Mouse (Mus musculus) gastrocnemius, postnatal 10 days (tissue): ENCODE measurements around the gene Oas1e. TPM values are rescaled to one million over a fixed set of nuclear protein-coding genes. Genes with fewer than 3 reads are reported as not detected.
A peak's percentile ranks its signal among the peaks of the same experiment; 100 is the strongest.
"Not testable (repeated sequence)": the region's sequence is repeated elsewhere in the genome, so short reads cannot be mapped to it uniquely, and the experiment has no call there.

Experiments used
- DNase-seq: peaks from one replicate; pipeline ENCODE4 v3.0.0; 2021; ENCODE audit warnings: mixed read lengths
- long read RNA-seq, 2 experiments: library from polyadenylated mRNA; stranded (forward); transcript quantifications; one replicate each; pipeline ENCODE4 v2.0.0; 2021
- total RNA-seq, 2 experiments: library from RNA; stranded (reverse); gene quantifications; 2 replicates each; pipeline ENCODE4 v1.2.3; 2021

Gene Oas1e
- not detected for total RNA-seq
- long read RNA-seq, experiment 1, result 0 reads
- long read RNA-seq, experiment 2, result 0 reads

GRCm38 (mm10) chr5:120795480-120796034 is at the start of gene Oas1e:
Gene Oas1e (minus strand): TSS chr5:120795530.
- DNase-seq, result not testable (repeated sequence)

DNA sequence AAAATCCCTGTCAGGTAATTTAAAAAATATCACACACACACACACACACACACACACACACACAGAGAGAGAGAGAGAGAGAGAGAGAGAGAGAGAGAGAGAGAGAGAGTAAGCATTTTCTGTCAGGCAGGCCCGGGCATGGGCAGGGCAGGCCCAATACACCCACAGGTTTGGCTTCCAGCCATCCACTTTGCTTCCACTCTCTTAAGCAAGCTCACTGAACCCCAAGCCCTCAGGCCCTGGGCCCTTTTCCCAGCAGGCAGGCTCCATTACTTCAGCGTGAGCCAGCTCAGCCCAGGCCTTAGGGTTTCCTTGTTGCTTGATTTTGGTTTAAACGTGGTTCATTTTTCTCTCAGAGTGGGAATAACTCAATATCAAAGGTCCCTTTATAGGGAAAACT is 49.4 kb upstream of the Oas1e start:
- DNase-seq, result no peak

GRCm38 (mm10) chr5:120836731-120837585 is 41.6 kb upstream of the Oas1e start:
- peak; percentile 32 for DNase-seq

GRCm38 (mm10) chr5:120833335-120834280 is 38.3 kb upstream of the Oas1e start:
- no peak for DNase-seq

DNA sequence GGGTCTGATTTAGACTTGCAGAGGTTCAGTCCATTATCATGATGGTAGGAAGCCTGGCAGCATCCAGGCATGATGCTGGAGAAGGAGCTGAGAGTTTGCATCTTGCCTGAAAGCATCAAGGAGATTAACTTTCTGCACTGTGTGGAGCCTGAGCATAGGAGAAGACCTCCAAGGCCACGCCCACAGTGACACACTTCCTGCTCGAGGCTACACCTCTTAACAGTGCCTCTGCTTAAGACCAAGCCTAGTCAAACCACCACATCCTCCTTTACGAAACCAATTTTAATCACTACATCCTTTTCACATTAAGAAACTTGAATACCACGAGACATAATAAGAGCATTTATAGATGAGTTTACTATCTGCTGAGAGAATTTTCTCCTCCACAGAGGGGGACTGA is 35.7 kb upstream of the Oas1e start:
- DNase-seq, result no peak

- DNase-seq, result no peak
These were observed 23.7 kb upstream of the Oas1e start for GRCm38 (mm10) chr5:120818999-120819398.

- DNase-seq, result no peak
These were observed 20.6 kb upstream of the Oas1e start for GRCm38 (mm10) chr5:120815949-120816348.

DNA sequence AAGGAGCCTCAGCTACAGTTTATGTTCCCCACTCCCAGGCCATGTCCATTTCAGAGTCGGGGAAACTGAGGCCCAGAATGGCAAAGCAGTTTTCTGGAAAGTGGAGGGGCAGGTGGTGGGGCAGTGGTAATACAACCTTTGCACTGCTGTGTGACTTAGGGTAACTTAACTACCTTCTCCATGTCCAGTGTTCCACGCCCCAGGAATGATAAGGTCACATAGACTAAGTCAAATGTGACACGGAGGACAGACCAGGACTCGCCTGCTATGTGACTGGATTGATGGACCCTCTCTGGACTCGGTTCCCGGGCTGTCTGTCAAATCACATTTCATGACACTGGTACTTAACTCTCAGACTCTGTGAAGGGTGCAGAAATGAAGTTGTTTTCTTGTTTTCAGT is 17.7 kb upstream of the Oas1e start:
- no peak for DNase-seq

DNA sequence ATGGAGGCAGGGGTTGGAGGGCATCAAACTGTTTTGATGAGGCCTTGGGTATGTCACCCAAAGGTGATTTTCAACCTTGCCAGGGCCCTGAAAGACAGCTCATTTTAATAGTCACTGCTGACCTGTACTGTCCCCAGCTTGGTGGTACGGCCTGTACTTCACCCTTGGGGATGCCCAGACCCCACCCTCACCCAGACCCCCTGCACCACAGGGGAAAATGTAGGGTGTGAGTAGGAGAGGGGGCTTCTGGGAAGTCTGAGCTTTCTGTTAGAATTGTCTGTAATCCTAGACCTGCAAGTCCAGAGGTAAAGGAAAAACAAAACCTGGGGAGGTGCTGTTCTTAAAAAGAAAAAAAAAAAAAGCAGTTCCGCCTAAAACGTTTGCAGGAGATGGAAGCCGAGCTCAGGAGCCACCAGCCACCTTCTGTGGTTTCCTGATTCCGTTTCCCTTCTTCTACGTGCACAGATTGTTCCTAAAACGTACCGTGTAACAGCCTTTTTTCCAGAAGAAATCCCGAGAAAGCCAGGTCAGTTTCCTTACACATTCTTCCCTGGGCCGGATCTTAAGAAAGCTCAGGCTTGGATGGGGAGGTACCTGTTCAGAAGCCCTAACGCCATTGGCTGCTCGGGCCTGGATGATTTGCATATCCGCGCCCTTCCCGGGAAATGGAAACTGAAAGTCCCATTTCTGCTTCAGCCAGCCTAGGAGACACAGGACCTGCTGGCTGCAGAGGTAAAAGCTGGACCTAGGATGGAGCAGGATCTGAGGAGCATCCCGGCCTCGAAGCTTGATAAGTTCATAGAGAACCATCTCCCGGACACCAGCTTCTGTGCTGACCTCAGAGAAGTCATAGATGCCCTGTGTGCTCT is 16.9 kb upstream of the Oas1e start, which contains the start of gene Oas1c:
TSS of gene Oas1c (minus strand) at position 564 of the 869 bp plus-strand sequence.
- DNase-seq, result peak; percentile 58

- no peak for DNase-seq
These were observed 13.8 kb upstream of the Oas1e start for GRCm38 (mm10) chr5:120809171-120809570.

GRCm38 (mm10) chr5:120806458-120806857 is 11.1 kb upstream of the Oas1e start:
- DNase-seq, result peak; percentile 38

DNA sequence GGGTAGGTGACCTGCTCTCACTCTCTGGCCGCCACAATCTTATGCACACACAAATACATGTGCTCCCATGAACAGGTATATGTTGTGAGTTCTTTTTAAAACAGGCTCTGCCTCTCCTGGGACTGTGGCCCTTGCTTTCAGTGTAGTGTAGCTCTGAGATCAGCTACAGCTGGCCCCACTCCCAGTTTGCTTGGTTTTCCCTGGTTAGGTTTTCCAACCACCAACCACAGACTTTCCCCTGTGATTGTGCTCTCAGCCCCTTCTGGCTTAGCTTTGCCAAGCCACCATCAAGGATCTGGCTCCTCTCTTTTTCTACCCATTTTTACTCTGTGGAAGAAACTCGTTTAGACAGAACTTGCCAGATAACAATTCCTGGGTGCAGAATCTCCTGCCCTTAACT is 8.3 kb upstream of the Oas1e start:
- DNase-seq, result no peak

- not testable (repeated sequence) for DNase-seq
These were observed 3.6 kb upstream of the Oas1e start for GRCm38 (mm10) chr5:120798943-120799342.

GRCm38 (mm10) chr5:120798147-120798546 is 2.8 kb upstream of the Oas1e start:
- not testable (repeated sequence) for DNase-seq

DNA sequence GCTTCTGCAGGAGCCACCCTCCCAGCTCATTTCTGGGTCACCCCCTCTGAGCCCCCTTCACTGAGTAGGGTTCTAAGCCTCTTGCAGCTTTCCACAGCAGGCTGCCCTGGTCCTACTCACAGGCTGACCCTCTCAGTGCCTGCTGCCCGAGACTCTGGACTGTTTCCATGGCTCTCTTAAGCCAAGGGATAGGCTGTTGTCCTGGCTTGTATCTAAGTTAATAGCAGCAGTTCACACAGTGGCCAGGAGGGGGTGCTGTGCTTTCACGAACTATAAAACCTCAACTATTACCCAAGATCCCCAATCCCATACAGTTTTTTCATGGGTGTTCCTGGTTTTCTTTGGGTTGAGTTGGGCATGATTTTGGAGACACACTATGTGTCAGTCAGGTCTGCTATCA is 2.3 kb downstream of the Oas1e start:
- DNase-seq, result peak; percentile 36

GRCm38 (mm10) chr5:120787042-120787441 is 8.3 kb downstream of the Oas1e start:
- no peak for DNase-seq

- DNase-seq, result no peak
These were observed 12.9 kb downstream of the Oas1e start for GRCm38 (mm10) chr5:120782446-120782845.

- DNase-seq, result no peak
These were observed 13.7 kb downstream of the Oas1e start for GRCm38 (mm10) chr5:120781646-120782045.

DNA sequence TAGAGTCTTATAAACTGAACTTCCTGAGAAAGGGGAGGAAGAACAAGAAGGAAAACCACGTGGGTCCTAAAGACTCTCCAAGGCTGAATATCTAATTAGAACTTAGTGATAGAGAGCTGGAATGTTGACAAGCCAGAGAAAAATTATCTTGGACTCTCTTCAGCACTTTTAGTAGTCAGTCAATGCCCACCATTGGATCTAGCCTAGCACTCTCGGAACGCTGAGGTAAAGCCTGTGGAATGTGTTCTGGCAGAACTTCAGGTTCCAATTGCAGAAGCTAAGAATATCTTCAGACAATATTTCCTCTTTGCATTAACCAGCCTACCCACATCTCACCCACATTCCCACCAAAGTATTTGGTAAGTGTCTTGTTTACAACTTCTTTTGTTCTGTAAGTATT is 15.4 kb downstream of the Oas1e start:
- no peak for DNase-seq

DNA sequence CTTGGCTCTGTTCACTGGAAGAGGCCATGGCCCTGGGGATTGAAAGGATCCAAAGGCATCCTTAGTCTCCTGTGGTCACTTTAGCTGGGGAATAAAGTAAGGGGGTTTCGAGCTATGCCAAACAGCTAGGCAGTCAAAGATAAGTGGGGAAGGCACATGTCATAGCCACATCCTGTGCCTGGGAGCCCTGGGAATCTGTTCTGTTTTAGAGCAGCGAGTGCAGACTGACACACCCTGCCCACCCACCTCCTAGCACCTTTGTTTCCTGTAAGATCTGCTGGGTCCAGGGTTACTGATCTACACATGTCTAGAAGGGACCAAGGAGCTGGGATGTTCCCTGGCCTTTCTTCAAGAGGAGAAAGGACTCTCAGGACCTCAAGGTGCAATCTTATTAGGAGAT is 16.4 kb downstream of the Oas1e start:
- no peak for DNase-seq

GRCm38 (mm10) chr5:120777478-120777877 is 17.9 kb downstream of the Oas1e start, which contains the start of gene Oas3:
Gene Oas3 (minus strand): TSS chr5:120777661.
- no peak for DNase-seq
